Mouse (Mus musculus): ENCODE data around the gene Hist1h4n.
"Not testable (repeated sequence)": the region's sequence is repeated elsewhere in the genome, so short reads cannot be mapped to it uniquely, and the experiment has no call there.

The Hist1h4n gene

DNA sequence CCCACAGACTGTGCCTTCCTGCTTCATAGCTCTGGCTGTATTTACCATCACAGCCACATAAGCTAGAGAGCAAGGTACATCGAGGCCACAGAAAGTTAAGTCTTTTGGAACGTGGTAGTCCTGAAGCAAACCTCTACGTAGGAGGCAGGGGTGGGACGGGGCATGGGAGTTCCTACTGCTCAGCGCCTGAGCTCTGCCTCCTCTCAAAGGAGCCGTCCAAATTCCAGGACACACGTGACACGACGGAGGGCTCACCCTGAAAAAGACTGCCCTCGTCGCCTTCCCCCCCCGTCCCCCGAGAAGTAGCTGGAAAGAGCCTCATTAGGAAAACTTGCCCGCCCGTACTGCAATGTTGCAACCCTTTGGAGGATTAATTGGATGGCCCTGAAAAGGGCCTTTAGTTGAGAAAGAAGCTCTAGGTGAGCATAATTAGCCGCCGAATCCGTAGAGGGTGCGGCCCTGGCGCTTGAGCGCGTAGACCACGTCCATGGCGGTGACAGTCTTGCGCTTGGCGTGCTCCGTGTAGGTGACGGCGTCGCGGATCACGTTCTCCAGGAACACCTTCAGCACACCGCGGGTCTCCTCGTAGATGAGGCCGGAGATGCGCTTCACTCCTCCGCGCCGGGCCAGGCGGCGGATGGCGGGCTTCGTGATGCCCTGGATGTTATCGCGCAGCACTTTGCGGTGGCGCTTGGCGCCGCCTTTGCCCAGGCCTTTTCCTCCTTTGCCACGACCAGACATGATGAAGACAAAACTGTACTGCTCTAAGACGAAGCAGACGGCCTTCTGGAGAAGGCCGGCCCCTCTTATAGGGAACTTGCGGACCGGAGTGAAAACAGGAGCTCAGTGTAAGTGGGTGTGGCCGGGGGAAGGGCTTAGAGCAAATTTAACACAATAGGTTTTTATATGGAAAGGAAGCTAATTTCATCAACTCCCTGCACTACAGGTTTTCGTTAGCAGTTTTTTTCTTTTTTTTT is at the start of gene Hist1h4n:
Hist1h4n (minus strand) TSS at position 779 of the 977 bp plus-strand sequence.
- peak; percentile 32 to 45 for DNase-seq

DNA sequence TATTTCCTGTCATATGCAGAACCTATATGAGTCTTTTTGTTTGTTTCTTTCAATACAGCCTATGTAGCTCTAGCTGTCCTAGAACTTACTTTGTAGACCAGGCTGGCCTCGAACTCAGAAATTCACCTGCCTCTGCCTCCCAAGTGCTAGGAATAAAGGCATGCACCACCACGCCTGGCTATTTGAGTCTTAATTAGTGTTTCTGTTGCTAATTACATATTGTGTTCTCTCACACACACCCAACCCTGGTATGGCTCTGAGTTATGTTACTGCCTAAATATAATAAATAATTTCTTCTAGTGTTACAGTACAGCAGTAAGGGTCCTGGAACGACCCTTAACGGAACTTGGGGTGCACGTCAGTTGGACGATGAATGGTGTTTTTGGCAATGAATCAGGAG is 48.7 kb upstream of the Hist1h4n start:
- DNase-seq = no peak

DNA sequence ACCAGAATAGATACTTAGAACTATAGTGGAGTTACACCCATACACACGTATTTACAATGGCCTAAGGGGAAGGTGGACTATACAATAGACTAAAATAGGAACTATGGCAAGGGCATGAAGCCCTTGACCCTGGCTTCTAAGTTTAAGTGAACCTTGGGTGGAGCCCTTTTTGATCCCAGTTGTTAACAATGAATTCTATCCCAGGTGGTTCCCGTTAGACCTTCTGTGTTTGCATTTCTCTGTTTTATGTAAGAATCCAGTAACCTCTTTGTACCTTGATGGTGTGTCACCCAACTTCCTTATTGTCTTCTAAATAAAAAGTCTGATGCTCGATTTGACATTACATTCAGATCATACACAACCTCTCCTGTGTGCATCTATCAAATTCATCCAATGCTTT is 33.5 kb upstream of the Hist1h4n start:
- not testable (repeated sequence) for DNase-seq

DNA sequence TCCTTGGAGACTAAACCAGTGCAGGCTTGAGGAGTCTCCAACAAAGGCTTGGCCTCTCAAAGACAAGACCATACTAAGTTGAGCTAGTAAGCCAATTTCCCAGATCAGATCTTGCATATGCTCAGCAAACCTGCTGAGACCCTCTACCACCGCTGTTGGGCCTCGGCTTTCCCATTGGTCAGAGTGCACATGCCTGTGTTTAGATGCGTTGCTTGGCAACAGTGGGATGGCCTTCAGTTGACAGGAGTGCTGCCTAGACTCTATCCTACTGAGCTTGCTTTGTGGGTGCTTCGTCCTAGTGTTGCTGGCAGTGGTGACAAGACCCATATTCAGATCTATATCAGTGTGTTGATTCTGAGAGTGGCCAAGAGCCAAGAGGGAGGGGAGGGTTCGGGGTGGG is 29.6 kb upstream of the Hist1h4n start:
- DNase-seq = no peak

DNA sequence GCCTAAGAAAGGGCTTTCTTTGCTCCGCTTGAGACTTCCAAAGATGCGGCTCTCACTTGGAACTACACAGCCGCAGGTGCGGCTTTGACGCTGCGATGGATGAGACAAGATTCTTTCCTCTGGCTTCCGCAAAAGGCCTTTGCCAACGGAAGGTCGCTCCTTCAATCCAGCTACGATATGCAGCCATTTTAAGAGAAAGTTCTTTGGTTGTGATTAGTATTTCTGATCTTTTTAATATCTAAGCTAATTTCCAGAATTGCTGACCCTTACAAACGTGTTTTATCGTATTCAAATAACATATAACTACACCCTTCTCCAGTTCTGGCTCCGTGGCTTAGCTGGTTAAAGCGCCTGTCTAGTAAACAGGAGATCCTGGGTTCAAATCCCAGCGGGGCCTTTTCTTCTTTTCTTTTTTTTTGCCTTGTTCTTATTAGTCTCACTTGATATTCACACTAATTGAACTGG is 23.7 kb upstream of the Hist1h4n start:
- DNase-seq = peak; percentile 56 to 69

DNA sequence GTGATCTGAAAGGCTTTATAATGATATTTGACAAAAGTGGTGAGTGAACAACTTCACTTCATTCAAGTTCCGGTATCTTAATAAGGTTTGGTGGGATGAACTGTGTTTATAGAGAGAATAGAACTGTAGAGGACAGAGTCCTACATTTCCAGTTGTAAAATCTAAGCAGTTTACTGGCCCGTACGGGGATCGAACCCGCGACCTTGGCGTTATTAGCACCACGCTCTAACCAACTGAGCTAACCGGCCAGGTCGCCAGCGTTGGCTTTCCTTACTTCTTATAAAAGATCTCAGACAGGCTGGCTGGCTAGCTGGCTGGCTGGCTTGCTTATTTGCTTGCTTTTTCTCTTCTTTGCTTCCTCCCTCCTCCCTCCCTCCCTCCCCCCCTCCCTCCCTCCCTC is 23.1 kb upstream of the Hist1h4n start:
- peak; percentile 78 to 79 for DNase-seq

DNA sequence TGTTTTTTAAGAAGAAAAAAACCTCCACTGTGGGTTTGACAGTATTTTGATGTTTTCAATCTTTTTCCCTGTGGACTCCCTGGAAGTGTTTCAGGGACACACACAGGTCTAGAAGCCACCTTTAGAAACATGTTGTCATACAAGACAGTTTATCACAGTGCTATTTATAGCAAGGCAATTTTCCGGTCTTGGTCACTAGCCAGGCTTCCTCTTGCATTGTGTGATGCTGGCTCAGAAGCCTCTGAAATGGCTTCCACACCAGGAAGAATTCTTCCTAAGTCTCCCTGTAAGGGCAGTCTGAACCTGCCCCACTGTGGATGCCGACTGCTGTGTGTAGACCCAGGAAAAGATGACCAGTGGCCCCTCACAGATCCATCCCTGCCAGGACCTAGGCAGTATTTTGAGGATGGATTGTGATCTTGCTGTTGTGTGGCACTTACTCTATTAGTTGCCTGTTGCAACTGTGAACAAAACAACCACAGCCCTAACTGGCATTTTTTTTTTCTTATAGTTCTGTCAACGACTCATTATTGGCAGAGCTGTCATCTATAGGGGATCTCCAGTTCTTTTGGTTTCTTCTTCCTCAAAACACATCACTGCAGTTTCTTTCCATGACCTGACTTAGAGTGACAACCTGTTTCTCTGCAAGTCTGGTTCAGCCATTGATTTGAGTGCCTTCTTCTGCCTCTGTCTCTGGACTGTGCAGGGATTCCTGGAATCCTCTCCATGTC is 20.4 kb upstream of the Hist1h4n start:
- peak; percentile 61 to 71 for DNase-seq

DNA sequence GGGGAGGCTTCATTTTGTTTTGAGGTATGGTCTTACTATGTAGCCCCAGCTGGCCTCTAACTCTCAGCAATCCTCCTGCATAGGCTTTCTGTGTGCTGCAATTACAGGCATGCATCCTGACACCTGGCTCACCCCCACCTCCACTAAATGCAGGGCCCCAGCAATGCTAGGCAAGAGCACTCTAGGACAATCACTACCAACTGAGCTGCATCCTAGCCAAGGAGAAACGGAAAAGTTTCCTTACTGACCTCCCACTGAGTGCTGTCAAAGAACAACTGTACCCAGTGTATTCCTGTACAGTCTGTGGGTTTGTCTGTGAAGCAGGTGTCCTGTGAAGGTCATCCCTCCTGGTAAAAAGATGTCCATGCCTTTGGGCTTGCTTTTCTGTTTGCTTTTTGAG is 18.7 kb upstream of the Hist1h4n start:
- not testable (repeated sequence) for DNase-seq

DNA sequence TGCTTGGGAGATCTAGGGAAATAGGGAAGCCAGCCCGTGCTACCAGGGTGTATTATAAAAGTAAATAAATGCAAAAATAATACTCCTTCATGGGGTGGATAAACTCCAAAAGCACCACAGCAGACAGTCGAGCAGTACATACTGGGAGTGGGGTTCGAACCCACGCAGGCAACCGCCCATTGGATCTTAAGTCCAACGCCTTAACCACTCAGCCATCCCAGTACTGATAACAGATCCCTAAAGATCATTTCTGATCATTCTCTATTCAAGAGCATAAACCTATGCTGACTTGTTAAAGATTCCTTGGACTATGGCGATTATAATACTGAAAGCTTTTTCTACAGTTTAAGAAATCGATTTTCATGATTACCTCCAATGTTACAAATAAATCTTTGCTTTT is 15.9 kb upstream of the Hist1h4n start:
- DNase-seq = no peak

DNA sequence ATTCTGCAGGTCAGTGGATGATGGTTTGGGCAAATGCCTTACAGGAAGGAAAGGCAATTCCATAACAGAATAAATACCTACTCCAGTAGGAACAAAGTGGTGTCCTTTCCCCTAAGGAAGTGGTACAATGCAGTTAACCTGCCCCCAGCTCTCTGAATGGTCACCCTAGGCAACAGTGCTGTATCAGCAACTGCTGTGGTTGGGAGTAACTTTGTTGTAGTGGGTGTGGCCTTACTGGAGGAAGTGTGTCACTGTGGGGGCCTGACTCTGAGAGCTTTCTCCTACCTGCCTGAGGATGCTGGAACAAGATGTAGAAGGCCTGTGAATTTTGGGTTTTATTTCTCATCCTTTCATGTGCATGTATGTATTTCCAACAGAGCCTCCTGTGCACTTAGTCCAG is 14.4 kb upstream of the Hist1h4n start:
- not testable (repeated sequence) for DNase-seq

DNA sequence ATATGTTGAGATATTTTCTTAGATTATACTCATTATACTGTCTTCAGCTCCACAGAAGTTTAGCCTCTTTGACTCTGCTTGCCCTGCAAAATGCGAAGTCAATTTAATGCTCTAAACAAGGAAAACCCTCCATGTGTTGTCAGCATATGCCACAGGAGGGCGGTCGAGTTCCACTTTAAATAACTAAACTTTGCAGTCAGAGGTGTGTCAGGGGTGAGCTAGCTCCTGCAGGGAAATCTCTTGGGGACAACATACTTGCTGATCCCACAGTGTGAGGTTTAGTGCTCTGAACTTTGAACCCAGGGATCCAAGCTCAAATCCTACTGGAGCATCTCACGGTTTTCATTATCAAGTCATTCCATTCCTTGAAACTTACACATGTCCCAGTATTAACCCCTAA is 8.5 kb upstream of the Hist1h4n start:
- DNase-seq = not testable (repeated sequence)

DNA sequence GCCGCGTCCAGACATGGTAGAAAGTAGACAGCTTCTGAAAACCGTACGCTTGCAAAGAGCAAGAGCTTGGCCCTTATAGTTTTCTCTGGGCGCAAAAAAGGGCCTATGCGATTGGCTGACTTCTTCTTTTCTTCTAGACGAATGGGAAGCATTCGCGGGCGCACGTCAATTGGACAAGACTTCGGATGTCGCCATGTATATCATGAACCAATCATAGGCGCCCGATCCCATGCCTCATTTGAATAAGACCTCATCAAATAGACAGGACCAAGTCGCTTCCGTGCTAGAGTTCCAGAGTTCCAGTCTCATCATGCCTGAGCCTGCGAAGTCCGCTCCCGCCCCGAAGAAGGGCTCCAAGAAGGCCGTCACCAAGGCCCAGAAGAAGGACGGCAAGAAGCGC is 1.5 kb upstream of the Hist1h4n start, which contains the start of the genes Hist1h2ap and Hist1h2br:
Hist1h2ap (minus strand) TSS at position 47 of the 400 bp plus-strand sequence.
Hist1h2br (plus strand) TSS at position 283 of the 400 bp plus-strand sequence.
- not testable (repeated sequence) for DNase-seq

DNA sequence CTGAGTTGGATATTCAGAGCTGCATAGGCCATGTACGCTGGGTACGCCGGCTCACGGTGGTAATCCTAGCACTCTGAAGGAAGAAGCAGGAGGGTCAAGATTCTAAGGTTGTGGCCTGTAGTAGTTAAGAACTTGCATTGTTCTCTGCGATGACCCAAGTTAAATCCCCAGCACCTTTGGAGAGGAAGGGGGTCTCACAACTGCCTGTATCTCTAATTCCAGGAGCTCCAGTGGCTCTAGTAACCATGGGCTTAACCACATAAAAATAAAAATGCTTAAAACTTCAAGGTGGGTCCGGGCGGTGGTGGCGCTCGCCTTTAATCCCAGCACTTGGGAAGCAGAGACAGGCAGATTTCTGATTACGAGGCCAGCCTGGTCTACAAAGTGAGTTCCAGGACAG is 1.7 kb downstream of the Hist1h4n start:
- DNase-seq = no peak

DNA sequence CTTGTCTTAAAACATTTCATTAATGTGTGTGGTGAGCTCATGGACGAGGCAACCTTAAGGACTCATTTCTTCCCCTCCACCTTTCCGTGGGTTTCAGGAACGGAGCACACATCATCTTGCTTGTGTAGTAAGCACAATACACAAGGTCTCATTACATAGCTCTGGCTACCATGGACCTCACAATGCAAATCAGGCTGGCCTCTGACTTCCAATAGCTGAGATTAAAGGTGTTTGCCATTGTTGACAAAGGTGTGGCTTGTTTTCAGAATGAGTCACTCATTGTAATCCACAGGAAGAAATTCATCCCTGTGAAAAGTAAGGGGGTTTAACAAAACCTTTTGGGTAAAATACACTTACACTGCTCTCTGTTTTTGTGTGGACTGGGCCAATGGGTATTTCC is 3.5 kb downstream of the Hist1h4n start:
- DNase-seq = no peak

DNA sequence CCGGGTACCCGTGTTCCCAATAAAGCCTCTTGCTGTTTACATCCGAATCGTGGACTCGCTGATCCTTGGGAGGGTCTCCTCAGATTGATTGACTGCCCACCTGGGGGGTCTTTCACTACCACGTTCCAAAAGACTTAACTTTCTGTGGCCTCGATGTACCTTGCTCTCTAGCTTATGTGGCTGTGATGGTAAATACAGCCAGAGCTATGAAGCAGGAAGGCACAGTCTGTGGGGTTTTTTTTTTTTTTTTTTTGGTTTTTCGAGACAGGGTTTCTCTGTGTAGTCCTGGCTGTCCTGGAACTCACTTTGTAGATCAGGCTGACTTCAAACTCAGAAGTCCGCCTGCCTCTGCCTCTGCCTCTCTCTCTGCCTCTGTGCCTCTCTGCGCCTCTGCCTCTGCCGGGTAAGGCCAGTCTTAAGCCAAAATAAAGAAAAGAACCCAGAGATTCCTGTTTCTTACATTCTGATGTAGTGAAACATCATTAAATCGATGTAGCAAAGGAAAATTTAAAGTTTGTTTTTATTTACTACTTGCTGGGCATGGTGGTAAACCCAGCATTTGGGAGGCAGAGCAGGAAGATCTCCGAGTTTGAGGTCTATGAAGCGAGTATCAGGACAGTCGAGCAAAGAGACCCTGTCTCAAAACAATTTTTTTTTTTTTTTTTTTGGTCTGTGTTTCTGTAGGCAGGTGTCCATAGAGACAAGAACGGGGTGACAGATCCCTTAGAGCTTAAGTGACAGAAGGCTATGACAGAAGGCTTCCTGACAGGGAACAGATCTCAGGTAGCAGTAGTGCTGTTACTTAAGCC is 11.7 kb downstream of the Hist1h4n start:
- DNase-seq = not testable (repeated sequence)

DNA sequence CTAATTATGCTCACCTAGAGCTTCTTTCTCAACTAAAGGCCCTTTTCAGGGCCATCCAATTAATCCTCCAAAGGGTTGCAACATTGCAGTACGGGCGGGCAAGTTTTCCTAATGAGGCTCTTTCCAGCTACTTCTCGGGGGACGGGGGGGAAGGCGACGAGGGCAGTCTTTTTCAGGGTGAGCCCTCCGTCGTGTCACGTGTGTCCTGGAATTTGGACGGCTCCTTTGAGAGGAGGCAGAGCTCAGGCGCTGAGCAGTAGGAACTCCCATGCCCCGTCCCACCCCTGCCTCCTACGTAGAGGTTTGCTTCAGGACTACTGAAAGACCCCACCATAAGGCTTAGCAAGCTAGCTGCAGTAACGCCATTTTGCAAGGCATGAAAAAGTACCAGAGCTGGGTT is 19.9 kb downstream of the Hist1h4n start:
- DNase-seq = not testable (repeated sequence)

DNA sequence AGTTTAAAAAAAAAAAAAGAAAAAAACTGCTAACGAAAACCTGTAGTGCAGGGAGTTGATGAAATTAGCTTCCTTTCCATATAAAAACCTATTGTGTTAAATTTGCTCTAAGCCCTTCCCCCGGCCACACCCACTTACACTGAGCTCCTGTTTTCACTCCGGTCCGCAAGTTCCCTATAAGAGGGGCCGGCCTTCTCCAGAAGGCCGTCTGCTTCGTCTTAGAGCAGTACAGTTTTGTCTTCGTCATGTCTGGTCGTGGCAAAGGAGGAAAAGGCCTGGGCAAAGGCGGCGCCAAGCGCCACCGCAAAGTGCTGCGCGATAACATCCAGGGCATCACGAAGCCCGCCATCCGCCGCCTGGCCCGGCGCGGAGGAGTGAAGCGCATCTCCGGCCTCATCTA is 20.5 kb downstream of the Hist1h4n start, which contains the start of gene Hist1h4m:
Hist1h4m (plus strand) TSS at position 208 of the 400 bp plus-strand sequence.
- DNase-seq = peak; percentile 47 to 64

DNA sequence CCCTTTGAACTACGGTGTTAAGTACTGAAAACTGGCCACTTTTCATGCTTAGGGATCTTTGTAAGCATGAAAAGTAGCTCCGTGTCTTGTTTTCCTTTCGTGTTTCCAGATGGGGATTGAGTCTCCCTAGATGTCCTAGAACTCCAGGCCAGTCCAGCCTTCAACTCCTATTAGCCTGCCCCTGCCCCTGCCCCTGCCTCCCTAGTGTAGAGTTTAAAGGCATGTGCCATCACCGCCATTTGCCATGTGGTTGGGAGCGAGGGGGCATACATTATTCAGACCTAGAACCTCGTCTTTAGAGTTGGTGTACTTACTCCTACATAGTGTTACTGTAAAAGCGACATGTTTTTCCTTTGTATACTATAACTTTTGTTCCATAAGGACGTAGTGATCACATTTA is 20.9 kb downstream of the Hist1h4n start:
- DNase-seq = not testable (repeated sequence)

DNA sequence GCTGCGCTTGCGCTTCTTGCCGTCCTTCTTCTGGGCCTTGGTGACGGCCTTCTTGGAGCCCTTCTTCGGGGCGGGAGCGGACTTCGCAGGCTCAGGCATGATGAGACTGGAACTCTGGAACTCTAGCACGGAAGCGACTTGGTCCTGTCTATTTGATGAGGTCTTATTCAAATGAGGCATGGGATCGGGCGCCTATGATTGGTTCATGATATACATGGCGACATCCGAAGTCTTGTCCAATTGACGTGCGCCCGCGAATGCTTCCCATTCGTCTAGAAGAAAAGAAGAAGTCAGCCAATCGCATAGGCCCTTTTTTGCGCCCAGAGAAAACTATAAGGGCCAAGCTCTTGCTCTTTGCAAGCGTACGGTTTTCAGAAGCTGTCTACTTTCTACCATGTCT is 21.9 kb downstream of the Hist1h4n start, which contains the start of the genes Hist1h2bq and Hist1h2ao:
Hist1h2bq (minus strand) TSS at position 125 of the 400 bp plus-strand sequence.
Hist1h2ao (plus strand) TSS at position 393 of the 400 bp plus-strand sequence.
- DNase-seq = not testable (repeated sequence)

DNA sequence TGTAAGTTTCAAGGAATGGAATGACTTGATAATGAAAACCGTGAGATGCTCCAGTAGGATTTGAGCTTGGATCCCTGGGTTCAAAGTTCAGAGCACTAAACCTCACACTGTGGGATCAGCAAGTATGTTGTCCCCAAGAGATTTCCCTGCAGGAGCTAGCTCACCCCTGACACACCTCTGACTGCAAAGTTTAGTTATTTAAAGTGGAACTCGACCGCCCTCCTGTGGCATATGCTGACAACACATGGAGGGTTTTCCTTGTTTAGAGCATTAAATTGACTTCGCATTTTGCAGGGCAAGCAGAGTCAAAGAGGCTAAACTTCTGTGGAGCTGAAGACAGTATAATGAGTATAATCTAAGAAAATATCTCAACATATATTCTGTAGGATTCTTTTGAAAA is 28.9 kb downstream of the Hist1h4n start:
- DNase-seq = not testable (repeated sequence)

DNA sequence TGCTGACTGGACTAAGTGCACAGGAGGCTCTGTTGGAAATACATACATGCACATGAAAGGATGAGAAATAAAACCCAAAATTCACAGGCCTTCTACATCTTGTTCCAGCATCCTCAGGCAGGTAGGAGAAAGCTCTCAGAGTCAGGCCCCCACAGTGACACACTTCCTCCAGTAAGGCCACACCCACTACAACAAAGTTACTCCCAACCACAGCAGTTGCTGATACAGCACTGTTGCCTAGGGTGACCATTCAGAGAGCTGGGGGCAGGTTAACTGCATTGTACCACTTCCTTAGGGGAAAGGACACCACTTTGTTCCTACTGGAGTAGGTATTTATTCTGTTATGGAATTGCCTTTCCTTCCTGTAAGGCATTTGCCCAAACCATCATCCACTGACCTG is 34.8 kb downstream of the Hist1h4n start:
- not testable (repeated sequence) for DNase-seq

DNA sequence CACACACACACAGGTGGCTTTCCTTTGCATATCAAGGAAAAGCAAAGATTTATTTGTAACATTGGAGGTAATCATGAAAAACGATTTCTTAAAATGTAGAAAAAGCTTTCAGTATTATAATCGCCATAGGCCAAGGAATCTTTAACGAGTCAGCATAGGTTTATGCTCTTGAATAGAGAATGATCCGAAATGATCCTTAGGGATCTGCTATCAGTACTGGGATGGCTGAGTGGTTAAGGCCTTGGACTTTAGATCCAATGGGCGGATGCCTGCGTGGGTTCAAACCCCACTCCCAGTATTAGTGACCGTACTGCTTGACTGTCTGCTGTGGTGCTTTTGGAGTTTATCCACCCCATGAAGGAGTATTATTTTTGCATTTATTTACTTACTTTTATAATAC is 36.4 kb downstream of the Hist1h4n start:
- no peak for DNase-seq
